Mouse (Mus musculus): ENCODE measurements around the gene Nop56.

- no peak for TF ChIP-seq EP300 (IDR thresholded peaks at IDR 0.05; ENCODE audit: low read depth in 1 of 2, low read length in 2 of 2)
- no peak for TF ChIP-seq POLR2A (IDR thresholded peaks at IDR 0.05; ENCODE audit: control insufficient read depth in 1 of 2, insufficient read depth in 1 of 2, low read depth in 1 of 2, low read length in 2 of 2, poor library complexity in 1 of 2)
- TF ChIP-seq ZKSCAN1 (IDR thresholded peaks at IDR 0.05; ENCODE audit: low read depth, low read length), result no peak
- no peak for TF ChIP-seq CTCF (IDR thresholded peaks at IDR 0.05 in 2 of 3, conservative IDR thresholded peaks at IDR 0.05 in 1 of 3; ENCODE audit: control insufficient read depth in 1 of 3, insufficient read depth in 1 of 3, low read depth in 2 of 3, low read length in 3 of 3, poor library complexity in 1 of 3, severe bottlenecking in 1 of 3)
- no peak for TF ChIP-seq NRF1 (IDR thresholded peaks at IDR 0.05; ENCODE audit: insufficient read depth, low read depth, low read length, poor library complexity, severe bottlenecking)
Observed at GRCm38 (mm10) chr2:130261914-130262313, 12.3 kb upstream of the Nop56 start.
